Mouse (Mus musculus) layer of hippocampus, adult 2 months (tissue): ENCODE results near the gene Fam171a1. TPM values are rescaled to one million over a fixed set of nuclear protein-coding genes. Genes with fewer than 3 reads are reported as not detected.
"Not testable (repeated sequence)": the region's sequence is repeated elsewhere in the genome, so short reads cannot be mapped to it uniquely, and the experiment has no call there.

Source experiments
- DNase-seq, 2 experiments: peaks; one replicate each; pipeline ENCODE4 v3.0.0; 2022; ENCODE audit warnings: low spot score in 2 of 2
- H3K27ac ChIP-seq: fragments of 200-600 bp; 2 replicates; pipeline ENCODE4 v1.8.1; 2022
- H3K4me3 ChIP-seq: fragments of 200-600 bp; 2 replicates; pipeline ENCODE4 v1.8.1; 2022; ENCODE audit warnings: mild to moderate bottlenecking
- CTCF ChIP-seq: fragments of 200-600 bp; conservative IDR thresholded peaks from 2 replicates; pipeline ENCODE4 v1.8.1; 2022; ENCODE audit warnings: antibody characterized with exemption, mild to moderate bottlenecking, moderate library complexity
- long read RNA-seq, 2 experiments: library from polyadenylated mRNA; stranded (forward); transcript quantifications; one replicate each; pipeline ENCODE4 v2.0.0; 2021; ENCODE audit warnings: borderline mapping rate in 2 of 2
- total RNA-seq, 2 experiments: library from RNA; stranded (reverse); gene quantifications; 2 replicates each; pipeline ENCODE4 v1.2.3; 2021

Fam171a1 gene
- total RNA-seq: 10 to 100 TPM; 72.1 to 73.2 TPM
- long read RNA-seq, experiment 1, full-length matches to known transcripts: 55 of 103 reads
- long read RNA-seq, experiment 1, partial matches to known transcripts: 37 of 103 reads
- long read RNA-seq, experiment 1, other reads (novel, unspliced or antisense): 11 of 103 reads
- long read RNA-seq, experiment 2, full-length matches to known transcripts: 99 of 155 reads
- long read RNA-seq, experiment 2, partial matches to known transcripts: 50 of 155 reads
- long read RNA-seq, experiment 2, other reads (novel, unspliced or antisense): 6 of 155 reads

DNA sequence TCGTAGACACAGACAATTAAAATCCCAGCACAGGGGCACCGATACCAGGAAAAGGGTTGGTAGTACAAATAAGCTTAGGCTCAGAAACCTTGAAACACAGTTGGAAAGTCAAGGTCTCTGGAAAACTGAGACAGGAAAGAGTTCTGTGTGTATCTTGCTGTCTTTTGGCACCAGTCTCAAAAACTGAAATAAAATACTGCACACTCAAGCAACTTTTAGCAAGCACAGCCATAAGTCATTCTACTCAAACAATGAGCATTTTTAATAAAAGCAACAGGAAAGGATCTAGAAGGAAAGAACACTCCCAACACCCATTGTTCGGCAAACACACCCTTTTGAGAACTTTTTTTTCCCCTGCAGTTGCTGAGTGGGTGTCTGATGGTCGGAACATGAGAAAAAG, at the start of gene Fam171a1:
Gene Fam171a1, plus strand, starts transcription at position 359 of the 400 bp plus-strand sequence.
- TF ChIP-seq CTCF: no peak
- DNase-seq: no peak
- Histone ChIP-seq H3K27ac (peak within 1 kb of the TSS; percentile 24), H3K4me3 (no peak within 1 kb of the TSS)

GRCm38 (mm10) chr2:3069140-3069539, 44.9 kb upstream of the Fam171a1 start:
- no peak for DNase-seq
- no peak for TF ChIP-seq CTCF
- H3K27ac ChIP-seq: no peak overlapping the region
- no peak overlapping the region for H3K4me3 ChIP-seq

GRCm38 (mm10) chr2:3088361-3088760, 25.7 kb upstream of the Fam171a1 start:
- H3K27ac ChIP-seq, H3K4me3 ChIP-seq, DNase-seq: not testable (repeated sequence)
- peak; percentile 25 for TF ChIP-seq CTCF

DNA sequence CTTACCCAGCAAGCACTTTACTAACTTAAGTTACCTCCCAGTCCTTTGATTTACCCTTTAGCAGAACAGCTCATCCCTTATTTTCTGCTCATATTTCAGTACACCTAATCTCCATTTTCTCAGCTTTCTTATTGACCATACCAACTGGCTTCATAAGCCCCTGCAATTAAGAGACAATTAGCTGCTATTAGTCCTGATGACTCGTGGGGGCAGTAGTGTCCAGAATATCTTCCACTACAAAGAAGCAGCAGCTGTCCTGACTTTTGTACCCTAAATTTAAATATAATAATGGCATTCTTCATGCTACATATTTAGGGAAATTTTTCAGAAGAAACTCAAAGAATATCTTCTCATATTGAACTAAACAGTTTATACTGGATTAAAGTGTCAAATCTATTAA, 24.8 kb upstream of the Fam171a1 start:
- peak; percentile 81 for TF ChIP-seq CTCF
- Histone ChIP-seq H3K4me3 (no peak overlapping the region), H3K27ac (no peak overlapping the region)
- no peak for DNase-seq

DNA sequence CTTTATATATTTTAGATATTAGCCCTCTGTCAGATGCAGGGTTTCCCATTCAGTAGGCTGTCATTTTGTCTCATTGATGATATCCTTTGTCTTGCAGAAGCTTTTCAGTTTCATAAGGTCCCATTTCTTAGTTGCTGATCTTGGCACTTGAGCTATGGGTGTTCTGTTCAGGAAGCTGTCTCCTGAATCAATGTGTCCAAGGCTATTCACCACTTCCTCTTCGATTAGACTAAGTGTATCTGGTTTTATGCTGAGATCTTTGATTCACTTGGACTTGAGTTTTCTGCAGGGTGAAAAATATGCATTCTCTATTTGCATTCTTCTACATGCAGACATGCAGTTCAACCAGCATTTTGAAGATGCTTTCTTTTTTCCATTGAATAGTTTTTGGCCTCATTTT, 17.9 kb upstream of the Fam171a1 start:
- no peak for DNase-seq
- Histone ChIP-seq H3K4me3 (no peak overlapping the region), H3K27ac (no peak overlapping the region)
- TF ChIP-seq CTCF: no peak

GRCm38 (mm10) chr2:3099971-3100370, 14.1 kb upstream of the Fam171a1 start:
- no peak for DNase-seq
- TF ChIP-seq CTCF: no peak
- no peak overlapping the region for H3K27ac ChIP-seq
- H3K4me3 ChIP-seq: no peak overlapping the region

DNA sequence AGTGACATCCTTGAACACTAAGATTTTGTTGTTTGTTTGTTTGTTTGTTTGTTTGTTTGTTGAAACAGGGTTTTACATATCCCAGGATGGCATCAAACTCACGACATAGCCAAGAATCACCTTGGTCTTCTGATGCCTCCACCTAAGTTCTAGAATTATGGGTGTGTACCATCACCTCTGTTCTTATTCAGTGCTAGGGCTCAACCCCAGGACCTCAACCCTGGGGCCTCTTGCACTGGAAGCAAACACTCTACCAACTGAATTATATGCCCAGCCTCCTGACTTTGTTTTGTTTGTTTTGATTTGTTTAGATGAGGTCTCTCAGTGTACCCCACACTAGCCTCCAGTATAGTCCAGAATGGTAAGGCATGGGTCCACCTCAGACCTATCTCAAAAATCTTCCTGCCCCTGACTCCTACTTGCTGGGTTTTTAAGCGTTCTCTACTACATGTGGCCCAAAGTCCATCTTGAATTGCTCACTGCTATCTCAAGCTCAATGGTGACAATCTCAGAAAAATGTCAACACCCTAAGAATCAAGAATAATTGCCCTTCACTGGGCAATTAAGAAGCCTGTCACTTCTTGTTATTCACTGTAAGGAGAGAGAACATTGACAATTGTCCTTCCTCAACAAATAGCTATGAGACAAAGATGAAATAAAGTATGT, 12.6 kb upstream of the Fam171a1 start:
- Histone ChIP-seq H3K27ac (no peak overlapping the region), H3K4me3 (no peak overlapping the region)
- no peak for DNase-seq
- TF ChIP-seq CTCF: no peak

DNA sequence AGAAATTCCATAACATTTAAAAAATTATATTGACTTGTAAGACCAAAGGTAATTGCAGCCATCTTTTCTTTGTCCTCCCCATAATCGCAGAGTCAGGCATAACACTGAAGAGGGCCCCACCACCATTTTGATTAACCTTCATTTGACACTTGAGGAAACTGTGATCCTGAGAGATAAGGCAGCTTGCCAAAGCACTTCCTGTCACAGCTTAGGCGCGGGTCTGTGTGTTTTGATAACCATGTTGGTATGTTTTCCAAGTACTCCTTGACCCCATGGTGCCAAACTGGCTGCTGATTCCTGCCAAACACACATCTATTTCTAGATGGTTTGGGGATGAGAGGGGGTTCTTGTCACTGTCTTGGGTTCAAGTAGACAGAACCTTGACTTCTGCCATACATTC, 11.7 kb upstream of the Fam171a1 start:
- TF ChIP-seq CTCF: no peak
- no peak for DNase-seq

DNA sequence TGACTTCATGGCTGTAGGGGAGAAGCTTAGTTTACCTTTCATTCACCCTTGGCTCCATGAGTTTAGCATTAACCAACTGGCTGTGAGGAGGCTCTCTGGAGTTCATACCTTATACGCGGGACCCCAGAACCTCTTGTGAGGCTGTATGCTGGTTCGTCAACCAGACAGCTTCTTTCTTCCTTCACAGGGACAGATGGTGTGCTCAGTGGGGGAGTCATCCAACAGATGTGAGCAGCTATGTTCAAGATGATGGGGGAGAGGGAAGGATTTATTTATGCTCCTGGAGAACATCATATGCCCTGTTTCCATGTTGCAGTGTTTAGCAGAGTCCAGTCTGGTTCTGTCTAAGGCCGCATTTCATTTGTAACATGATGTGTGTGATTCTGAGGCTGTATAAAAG, 6.6 kb upstream of the Fam171a1 start:
- no peak overlapping the region for H3K27ac ChIP-seq
- no peak for TF ChIP-seq CTCF
- DNase-seq: peak in 1 of 2 experiments; percentile 42
- no peak overlapping the region for H3K4me3 ChIP-seq

More for the DNA sequence above, 11.7 kb upstream of the Fam171a1 start:
- Histone ChIP-seq H3K4me3 (no peak overlapping the region), H3K27ac (no peak overlapping the region)

GRCm38 (mm10) chr2:3108431-3108830, 5.6 kb upstream of the Fam171a1 start:
- DNase-seq: no peak
- Histone ChIP-seq H3K27ac (no peak overlapping the region), H3K4me3 (no peak overlapping the region)
- TF ChIP-seq CTCF: no peak

DNA sequence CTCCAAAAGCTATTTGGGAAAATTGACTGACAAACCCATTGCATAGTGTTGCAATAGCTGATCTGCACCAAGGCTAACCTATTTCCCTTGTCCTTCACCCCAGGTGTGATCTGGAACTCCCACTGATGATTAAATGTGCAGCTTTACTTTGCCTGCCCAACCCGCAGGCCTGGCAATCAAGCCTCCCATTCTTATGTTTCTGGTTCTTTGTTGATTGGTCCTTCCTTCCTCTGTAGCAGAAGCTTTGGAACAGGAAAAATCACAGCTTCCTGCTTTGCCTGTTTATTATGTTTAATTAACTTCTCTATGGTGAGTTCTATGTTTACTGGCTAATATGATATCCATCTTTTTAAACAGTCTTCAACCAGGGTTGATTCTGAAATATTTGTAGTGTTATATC, 5.2 kb upstream of the Fam171a1 start:
- TF ChIP-seq CTCF: no peak
- Histone ChIP-seq H3K27ac (no peak overlapping the region), H3K4me3 (no peak overlapping the region)
- no peak for DNase-seq

GRCm38 (mm10) chr2:3117855-3118202, 3.8 kb downstream of the Fam171a1 start:
- Histone ChIP-seq H3K27ac (peak overlapping the region; percentile 98; the same call in 1 of the 2 replicates), H3K4me3 (peak overlapping the region; percentile 85)
- TF ChIP-seq CTCF: no peak
- no peak for DNase-seq

DNA sequence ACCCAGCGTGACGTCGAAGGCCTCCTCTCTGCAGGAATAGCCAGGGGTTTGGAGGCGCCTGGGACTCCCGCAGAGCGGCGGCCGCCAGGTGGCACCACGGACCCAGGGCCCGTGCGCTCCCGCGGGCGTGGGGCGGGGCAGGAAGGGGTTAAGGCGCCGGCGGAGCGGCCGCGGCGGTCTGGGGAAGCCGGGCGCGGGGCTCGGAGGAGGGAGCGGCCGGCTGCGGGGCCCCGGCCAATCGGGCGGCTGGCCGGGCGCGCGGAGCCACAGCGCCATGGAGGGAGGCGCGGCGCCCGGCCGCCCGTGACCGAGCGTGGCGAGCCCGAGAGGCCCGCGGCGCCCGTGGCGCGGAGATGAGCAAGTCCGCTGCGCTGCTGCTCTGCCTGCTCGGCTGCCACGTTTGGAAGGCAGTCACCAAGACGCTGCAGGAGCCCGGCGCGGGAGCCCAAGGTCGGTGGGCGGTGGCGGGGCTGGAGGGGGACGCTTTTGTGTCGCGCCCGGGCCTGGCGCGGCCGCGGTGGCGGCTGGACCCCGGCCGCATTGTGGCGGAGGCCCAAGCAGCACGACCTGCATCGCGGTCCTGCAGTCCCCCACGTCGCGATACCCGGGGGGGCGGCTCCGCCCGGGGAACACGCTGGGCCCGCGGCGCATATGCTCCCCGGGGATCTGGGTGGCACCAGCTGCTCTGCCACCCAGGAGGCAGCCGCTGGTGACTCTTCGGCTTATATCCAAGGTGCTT, 4.3 kb downstream of the Fam171a1 start:
- peak overlapping the region; percentile 98 for H3K27ac ChIP-seq
- peak overlapping the region; percentile 85 for H3K4me3 ChIP-seq
- DNase-seq: peak; percentile 83 to 93
- TF ChIP-seq CTCF: peak; percentile 86
